Mouse (Mus musculus): ENCODE measurements around the gene Ankrd54. TPM values are rescaled to one million over a fixed set of nuclear protein-coding genes. Genes with fewer than 3 reads are reported as not detected.

Ankrd54 gene
- polyA plus RNA-seq, 1 experiment from 2014 or later = 28.7 TPM

Other genes with a start within 250 kb of the Ankrd54 start
- 24.1 and 29.7 TPM in 2 replicates for gene Cdc42ep1, start 220.3 kb downstream of the Ankrd54 start, polyA plus RNA-seq (2014; fragmentation: Nextera tagmentation; extraction: Ambion mirVana)
- 0.49 TPM in 1 of 2 replicates, not detected in the other for gene Lgals2, start 207.4 kb downstream of the Ankrd54 start, polyA plus RNA-seq (2014; fragmentation: Nextera tagmentation; extraction: Ambion mirVana)
- 29.3 and 31.7 TPM in 2 replicates for gene Gga1, start 185.7 kb downstream of the Ankrd54 start, polyA plus RNA-seq (2014; fragmentation: Nextera tagmentation; extraction: Ambion mirVana)
- 0.23 and 0.47 TPM in 2 replicates for gene Gm49510, start 163.2 kb downstream of the Ankrd54 start, polyA plus RNA-seq (2014; fragmentation: Nextera tagmentation; extraction: Ambion mirVana)
- gene Sh3bp1, start 163.1 kb downstream of the Ankrd54 start, polyA plus RNA-seq (2014; fragmentation: Nextera tagmentation; extraction: Ambion mirVana) = 25.0 and 29.3 TPM in 2 replicates
- gene Pdxp, start 149.0 kb downstream of the Ankrd54 start, polyA plus RNA-seq (2014; fragmentation: Nextera tagmentation; extraction: Ambion mirVana) = 24.3 and 25.7 TPM in 2 replicates
- gene Lgals1, start 136.2 kb downstream of the Ankrd54 start, polyA plus RNA-seq (2014; fragmentation: Nextera tagmentation; extraction: Ambion mirVana) = 541 and 566 TPM in 2 replicates
- 43.6 and 51.4 TPM in 2 replicates for gene Nol12, start 128.0 kb downstream of the Ankrd54 start, polyA plus RNA-seq (2014; fragmentation: Nextera tagmentation; extraction: Ambion mirVana)
- gene Triobp, start 115.2 kb downstream of the Ankrd54 start, polyA plus RNA-seq (2014; fragmentation: Nextera tagmentation; extraction: Ambion mirVana) = 49.5 and 57.8 TPM in 2 replicates
- gene H1f0, start 34.4 kb downstream of the Ankrd54 start, polyA plus RNA-seq (2014; fragmentation: Nextera tagmentation; extraction: Ambion mirVana) = 74.6 and 178 TPM in 2 replicates
- not detected in 2 replicates for gene Galr3, start 21.0 kb downstream of the Ankrd54 start, polyA plus RNA-seq (2014; fragmentation: Nextera tagmentation; extraction: Ambion mirVana)
- gene Eif3l, start 12.3 kb upstream of the Ankrd54 start, polyA plus RNA-seq (2014; fragmentation: Nextera tagmentation; extraction: Ambion mirVana) = 166 and 189 TPM in 2 replicates
- 11.9 and 13.6 TPM in 2 replicates for gene Micall1, start 46.0 kb upstream of the Ankrd54 start, polyA plus RNA-seq (2014; fragmentation: Nextera tagmentation; extraction: Ambion mirVana)
- 284 and 297 TPM in 2 replicates for gene Polr2f, start 78.1 kb upstream of the Ankrd54 start, polyA plus RNA-seq (2014; fragmentation: Nextera tagmentation; extraction: Ambion mirVana)
- gene 1700088E04Rik, start 78.4 kb upstream of the Ankrd54 start, polyA plus RNA-seq (2014; fragmentation: Nextera tagmentation; extraction: Ambion mirVana) = 7.1 and 8.2 TPM in 2 replicates
- gene Sox10, start 102.3 kb upstream of the Ankrd54 start, polyA plus RNA-seq (2014; fragmentation: Nextera tagmentation; extraction: Ambion mirVana) = 1.1 and 1.3 TPM in 2 replicates
- 17.6 and 19.3 TPM in 2 replicates for gene Pick1, start 166.3 kb upstream of the Ankrd54 start, polyA plus RNA-seq (2014; fragmentation: Nextera tagmentation; extraction: Ambion mirVana)
- gene Gm49486, start 166.5 kb upstream of the Ankrd54 start, polyA plus RNA-seq (2014; fragmentation: Nextera tagmentation; extraction: Ambion mirVana) = 0.59 and 0.64 TPM in 2 replicates
- gene Slc16a8, start 191.9 kb upstream of the Ankrd54 start, polyA plus RNA-seq (2014; fragmentation: Nextera tagmentation; extraction: Ambion mirVana) = 0.17 TPM in 1 of 2 replicates, not detected in the other
- gene Baiap2l2, start 222.6 kb upstream of the Ankrd54 start, polyA plus RNA-seq (2014; fragmentation: Nextera tagmentation; extraction: Ambion mirVana) = 11.1 and 14.0 TPM in 2 replicates

All from heart, embryonic 11.5 days (tissue).